Mouse (Mus musculus) adrenal gland, postnatal 0 days (tissue): Measurements from ENCODE around the gene Perm1. TPM values are rescaled to one million over a fixed set of nuclear protein-coding genes. Genes with fewer than 3 reads are reported as not detected.

Experiments
- microRNA-seq: library from miRNA; unstranded; fragments of <30 nt; microRNA quantifications from one replicate; pipeline ENCODE4, GENCODE M21; 2016; ENCODE audit warnings: borderline replicate concordance; ENCODE audit not compliant: insufficient number of aligned reads
- polyA plus RNA-seq: library from polyadenylated mRNA; unstranded; fragments of >200 nt; fragmentation: Nextera tagmentation; extraction: Ambion mirVana; gene quantifications from 2 replicates; pipeline ENCODE4 v1.2.1, GENCODE M21; 2015

The Perm1 gene
- polyA plus RNA-seq = 0.16 and 0.48 TPM in 2 replicates

DNA sequence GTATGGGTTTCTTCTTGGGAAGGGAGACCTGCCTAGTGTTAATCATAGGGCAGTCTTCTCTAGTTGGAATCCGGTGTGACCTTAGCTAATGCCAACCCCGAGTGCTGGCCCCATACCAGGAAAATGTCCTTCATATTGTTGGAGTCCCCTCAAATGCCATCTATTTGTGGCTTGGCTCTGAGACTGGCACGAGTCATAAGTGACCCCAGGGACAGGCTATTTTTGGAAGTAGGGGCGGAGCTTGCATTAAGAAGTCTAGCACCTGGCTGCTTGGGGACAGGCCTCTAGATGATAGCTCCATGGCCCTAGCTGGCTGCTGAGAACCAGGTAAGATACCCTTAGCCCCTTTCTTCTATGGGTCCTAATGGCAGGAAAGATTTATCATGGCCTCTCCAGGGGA, at the start of gene Perm1:
Perm1 (plus strand) TSS at position 220 of the 400 bp plus-strand sequence.

DNA sequence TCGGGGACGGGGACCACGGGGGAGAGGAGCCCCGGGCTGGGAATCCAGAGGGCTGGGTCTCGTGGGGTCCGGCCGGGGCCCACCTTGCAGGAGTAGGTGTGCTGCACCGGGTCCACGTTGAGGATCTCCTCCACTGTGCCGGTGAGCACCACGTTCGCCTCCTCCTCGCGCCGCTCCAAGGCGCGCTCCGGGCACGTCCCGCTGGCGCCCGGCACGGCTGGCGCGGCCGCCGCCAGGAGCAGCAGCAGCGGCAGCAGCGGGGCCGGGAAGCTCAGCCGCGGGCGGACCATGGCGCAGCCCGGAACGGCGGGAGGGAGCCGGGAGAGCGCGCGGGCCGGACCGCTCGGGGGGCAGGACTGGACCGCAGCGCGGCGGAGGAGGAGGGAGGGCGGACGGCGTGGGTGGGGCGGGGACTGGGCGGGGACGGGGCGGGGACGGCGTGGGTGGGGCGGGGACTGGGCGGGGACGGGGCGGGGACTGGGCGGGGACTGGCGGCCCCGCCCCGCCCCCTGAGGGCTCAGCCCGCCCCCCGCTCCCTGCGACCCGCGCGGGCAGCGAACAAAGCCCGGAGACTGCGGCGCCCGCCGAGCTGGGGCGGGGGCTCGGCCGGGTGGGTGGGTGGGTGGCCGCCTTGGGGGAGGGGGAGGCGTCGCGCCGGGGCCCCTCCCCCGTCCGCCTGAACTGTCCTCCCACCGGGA, 18.4 kb upstream of the Perm1 start, which contains the start of gene Agrn:
Agrn (minus strand) TSS at position 358 of the 698 bp plus-strand sequence.

DNA sequence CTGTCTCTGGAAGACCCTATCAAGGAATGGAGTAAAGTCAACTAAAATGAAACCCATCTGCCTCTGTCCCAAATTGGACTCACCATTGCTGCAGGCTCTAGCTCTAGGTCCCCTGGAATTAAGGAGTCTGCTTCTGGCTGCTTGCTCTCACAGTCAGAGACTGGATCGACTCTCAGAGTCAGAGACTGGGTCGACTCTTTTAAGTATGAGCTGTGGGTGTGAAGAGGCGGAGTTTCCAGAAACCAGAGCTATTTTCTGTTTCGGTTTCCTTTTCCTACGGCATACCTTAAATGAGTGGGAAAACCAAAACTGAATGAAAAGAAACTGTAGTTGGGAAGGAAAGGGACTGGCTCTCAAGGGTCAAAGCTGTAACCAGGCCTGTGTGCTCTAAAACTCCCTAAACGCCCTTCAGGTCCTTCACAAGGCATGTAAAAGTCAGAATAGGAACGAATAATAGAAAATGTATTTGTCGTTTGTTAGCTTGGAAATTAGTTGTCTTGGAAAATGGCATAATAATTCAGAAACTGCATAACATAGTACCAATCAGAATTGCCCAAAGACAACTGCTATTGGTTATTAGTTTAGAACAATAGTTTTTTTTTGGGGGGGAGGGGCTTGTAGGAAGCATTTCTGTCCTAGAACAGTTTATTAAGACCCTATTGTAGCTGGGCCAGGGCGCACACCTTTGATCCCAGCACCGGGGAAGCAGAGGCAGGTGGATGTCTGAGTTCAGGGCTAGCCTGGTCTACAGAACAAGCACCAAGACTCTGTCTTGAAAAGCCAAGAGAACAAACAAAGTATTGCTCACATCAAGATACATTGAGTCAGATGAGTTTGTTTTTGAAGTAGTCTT, 14.8 kb upstream of the Perm1 start, which contains the start of gene Isg15:
Isg15 (minus strand) TSS at position 196 of the 853 bp plus-strand sequence.

DNA sequence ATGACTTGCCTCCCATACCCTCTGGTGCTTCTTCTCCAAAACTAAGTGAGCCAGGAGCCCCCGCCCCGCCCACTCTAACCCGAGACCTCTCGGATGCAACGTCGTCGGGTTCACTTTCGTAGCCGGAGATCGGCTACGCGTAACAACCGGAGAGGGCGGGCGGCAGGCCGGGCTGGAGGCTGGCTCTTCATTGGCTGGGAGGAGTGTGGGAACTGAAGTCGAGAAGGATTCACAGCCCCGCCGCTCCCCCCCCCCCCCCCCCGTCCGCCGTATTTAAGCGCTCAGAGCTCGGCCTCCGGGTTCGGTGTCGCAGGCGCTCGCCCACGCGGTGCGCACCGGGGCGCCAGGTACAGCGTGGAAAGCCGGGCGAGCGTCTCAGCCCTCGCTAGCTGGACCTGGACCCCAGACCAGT, 12.7 kb upstream of the Perm1 start, which contains the start of gene AW011738:
AW011738 (plus strand) TSS at position 304 of the 412 bp plus-strand sequence.

GRCm38 (mm10) chr4:156234701-156235213, 19.1 kb downstream of the Perm1 start, which contains the start of gene Plekhn1:
TSS of gene Plekhn1 (minus strand) at chr4:156234857.

DNA sequence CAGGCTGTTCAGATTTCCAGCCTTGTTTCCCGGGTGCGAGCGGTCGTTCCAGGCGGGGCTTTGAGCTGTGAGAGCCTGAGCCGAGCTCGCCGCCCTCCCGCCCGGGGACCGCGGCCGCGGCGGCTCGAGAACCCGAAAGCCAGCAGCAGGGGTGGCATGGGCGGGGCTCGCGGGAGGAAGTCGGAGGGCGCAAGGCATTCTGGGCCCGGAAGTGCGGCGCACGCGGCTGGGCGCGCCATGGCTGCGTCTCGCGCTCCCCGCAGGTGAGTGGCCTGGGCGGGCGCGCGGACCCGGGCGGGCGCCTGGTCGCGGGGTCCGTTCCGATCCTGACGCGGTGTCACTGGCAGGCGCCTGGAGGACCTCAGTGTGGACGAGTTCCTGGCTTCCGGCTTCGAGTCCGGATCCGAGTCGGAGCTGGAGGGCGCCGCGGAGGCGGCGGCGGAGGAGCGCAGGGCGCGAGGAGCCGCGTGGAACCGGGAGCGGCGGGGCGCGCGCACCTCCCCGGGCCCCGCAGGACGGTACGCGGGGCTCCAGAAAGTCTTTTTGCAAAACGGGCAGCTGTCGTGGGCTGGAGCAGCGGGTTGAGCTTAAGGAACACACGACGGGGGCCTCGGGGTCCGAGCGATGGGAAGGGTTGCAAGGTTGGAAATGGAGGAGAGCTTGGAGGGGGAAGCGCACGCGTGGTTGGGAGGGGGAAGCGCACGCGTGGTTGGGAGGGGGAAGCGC, 20.3 kb downstream of the Perm1 start, which contains the start of gene Noc2l:
Noc2l (plus strand) TSS at position 203 of the 726 bp plus-strand sequence.

GRCm38 (mm10) chr4:156255078-156255839, 39.6 kb downstream of the Perm1 start, which contains the start of gene Samd11:
TSS of gene Samd11 (minus strand) at chr4:156255657.

Small RNA genes within 50 kb of the gene (microRNA-seq; reads per million reads assigned to microRNA genes)
- gene Mir7658 = 1.4 reads per million

Other genes with a start within 250 kb of the Perm1 start
- gene B3galt6, start 223.2 kb upstream of the Perm1 start, polyA plus RNA-seq = 8.5 and 9.4 TPM in 2 replicates
- 177 and 229 TPM in 2 replicates for gene Sdf4, start 223.0 kb upstream of the Perm1 start, polyA plus RNA-seq
- gene Tnfrsf4, start 202.0 kb upstream of the Perm1 start, polyA plus RNA-seq = 0.80 and 0.94 TPM in 2 replicates
- gene Tnfrsf18, start 189.7 kb upstream of the Perm1 start, polyA plus RNA-seq = 1.0 and 1.1 TPM in 2 replicates
- 0.24 and 0.35 TPM in 2 replicates for gene Ttll10, start 156.5 kb upstream of the Perm1 start, polyA plus RNA-seq
- 6.8 and 9.4 TPM in 2 replicates for gene 9430015G10Rik, start 105.9 kb upstream of the Perm1 start, polyA plus RNA-seq
- gene Rnf223, start 85.4 kb upstream of the Perm1 start, polyA plus RNA-seq = 0.05 and 0.10 TPM in 2 replicates
- 19.0 and 27.1 TPM in 2 replicates for gene Agrn, start 18.4 kb upstream of the Perm1 start, polyA plus RNA-seq
- gene Isg15, start 15.1 kb upstream of the Perm1 start, polyA plus RNA-seq = 17.7 and 22.5 TPM in 2 replicates
- 0.99 and 1.5 TPM in 2 replicates for gene AW011738, start 12.6 kb upstream of the Perm1 start, polyA plus RNA-seq
- gene Plekhn1, start 19.0 kb downstream of the Perm1 start, polyA plus RNA-seq = 7.8 and 11.0 TPM in 2 replicates
- 24.8 and 33.7 TPM in 2 replicates for gene Noc2l, start 20.1 kb downstream of the Perm1 start, polyA plus RNA-seq
- 1.8 and 4.0 TPM in 2 replicates for gene Samd11, start 39.8 kb downstream of the Perm1 start, polyA plus RNA-seq
- gene Vmn2r-ps159, start 115.2 kb downstream of the Perm1 start, polyA plus RNA-seq = not detected in 2 replicates